Mouse (Mus musculus): ENCODE measurements at regions not wholly inside any gene's neighbourhood (a gene's known extent, or its start where the extent isn't known, plus 50 kb on each side); places are given as distances from the start of the nearest gene placed in this dataset.

GRCm38 (mm10) chr13:101598126-101598485, 169.9 kb downstream of the Pik3r1 start:
- 68% methylated on average over 7 of the region's 7 CpGs for WGBS
- Histone ChIP-seq H3K27ac (ENCODE audit: low read length) (no peak overlapping the region), H3K9ac (ENCODE audit: low read length) (no peak overlapping the region)

GRCm38 (mm10) chr13:101597243-101598125, 170.5 kb downstream of the Pik3r1 start:
- ATAC-seq (ENCODE audit: insufficient read depth, low FRiP score) = peak; percentile 56; the same call in 1 of the 2 replicates
- H3K4me2 ChIP-seq (ENCODE audit: low read depth, low read length) = peak overlapping the region; percentile 6; the same call in 1 of the 2 replicates
- H3K4me1 ChIP-seq (ENCODE audit: control insufficient read depth, insufficient read depth, low read length) = peaks cover 7% of the 10 kb centered on the region; the same call in 1 of the 2 replicates
- H3K27ac ChIP-seq (ENCODE audit: low read length) = no peak overlapping the region
- H3K27me3 ChIP-seq (ENCODE audit: control insufficient read depth, insufficient read depth, low read length) = no peaks in the 10 kb centered on the region
- 40% methylated on average over 14 of the region's 14 CpGs for WGBS
- no peaks in the 10 kb centered on the region for H3K9me3 ChIP-seq (replicated peaks; ENCODE audit: control insufficient read depth, low read length)
- no peak overlapping the region for H3K9ac ChIP-seq (ENCODE audit: low read length)
- H3K4me3 ChIP-seq (replicated peaks; ENCODE audit: low read length) = no peak overlapping the region
- H3K36me3 ChIP-seq (ENCODE audit: control insufficient read depth, insufficient read depth, low read length) = no peaks in the 10 kb centered on the region

More at GRCm38 (mm10) chr13:101598126-101598485, 169.9 kb downstream of the Pik3r1 start:
- no peaks in the 10 kb centered on the region for H3K27me3 ChIP-seq (ENCODE audit: control insufficient read depth, insufficient read depth, low read length)
- H3K4me3 ChIP-seq (replicated peaks; ENCODE audit: low read length) = no peak overlapping the region
- H3K9me3 ChIP-seq (replicated peaks; ENCODE audit: control insufficient read depth, low read length) = no peaks in the 10 kb centered on the region
- no peaks in the 10 kb centered on the region for H3K36me3 ChIP-seq (ENCODE audit: control insufficient read depth, insufficient read depth, low read length)
- H3K4me1 ChIP-seq (ENCODE audit: control insufficient read depth, insufficient read depth, low read length) = peaks cover 7% of the 10 kb centered on the region; the same call in 1 of the 2 replicates
- no peak overlapping the region for H3K4me2 ChIP-seq (ENCODE audit: low read depth, low read length)
- no peak for ATAC-seq (ENCODE audit: insufficient read depth, low FRiP score)

- ATAC-seq (ENCODE audit: insufficient read depth, low FRiP score) = no peak
- peaks cover 7% of the 10 kb centered on the region; the same call in 1 of the 2 replicates for H3K4me1 ChIP-seq (ENCODE audit: control insufficient read depth, insufficient read depth, low read length)
- 82% methylated on average over 11 of the region's 11 CpGs for whole genome bisulfite sequencing
Observed at GRCm38 (mm10) chr13:101594511-101595175, 173.4 kb downstream of the Pik3r1 start.

GRCm38 (mm10) chr13:101592355-101592754, 175.7 kb downstream of the Pik3r1 start:
- Histone ChIP-seq H3K9ac (ENCODE audit: low read length) (no peak overlapping the region), H3K4me1 (ENCODE audit: control insufficient read depth, insufficient read depth, low read length) (peaks cover 3% of the 10 kb centered on the region; the same call in 1 of the 2 replicates), H3K4me2 (ENCODE audit: low read depth, low read length) (no peak overlapping the region), H3K9me3 (replicated peaks; ENCODE audit: control insufficient read depth, low read length) (no peaks in the 10 kb centered on the region), H3K4me3 (replicated peaks; ENCODE audit: low read length) (no peak overlapping the region), H3K27ac (ENCODE audit: low read length) (no peak overlapping the region), H3K36me3 (ENCODE audit: control insufficient read depth, insufficient read depth, low read length) (no peaks in the 10 kb centered on the region), H3K27me3 (ENCODE audit: control insufficient read depth, insufficient read depth, low read length) (no peaks in the 10 kb centered on the region)
- 88% methylated on average over 1 of the region's 1 CpGs for WGBS
- ATAC-seq (ENCODE audit: insufficient read depth, low FRiP score) = no peak

More at GRCm38 (mm10) chr13:101594511-101595175, 173.4 kb downstream of the Pik3r1 start:
- H3K9ac ChIP-seq (ENCODE audit: low read length) = no peak overlapping the region
- no peaks in the 10 kb centered on the region for H3K9me3 ChIP-seq (replicated peaks; ENCODE audit: control insufficient read depth, low read length)
- H3K4me2 ChIP-seq (ENCODE audit: low read depth, low read length) = no peak overlapping the region
- H3K4me3 ChIP-seq (replicated peaks; ENCODE audit: low read length) = no peak overlapping the region
- H3K27ac ChIP-seq (ENCODE audit: low read length) = no peak overlapping the region
- no peaks in the 10 kb centered on the region for H3K36me3 ChIP-seq (ENCODE audit: control insufficient read depth, insufficient read depth, low read length)
- H3K27me3 ChIP-seq (ENCODE audit: control insufficient read depth, insufficient read depth, low read length) = no peaks in the 10 kb centered on the region

GRCm38 (mm10) chr13:101588905-101589304, 179.1 kb downstream of the Pik3r1 start:
- no peak for ATAC-seq (ENCODE audit: insufficient read depth, low FRiP score)
- Histone ChIP-seq H3K27me3 (ENCODE audit: control insufficient read depth, insufficient read depth, low read length) (no peaks in the 10 kb centered on the region), H3K9me3 (replicated peaks; ENCODE audit: control insufficient read depth, low read length) (no peaks in the 10 kb centered on the region), H3K4me2 (ENCODE audit: low read depth, low read length) (no peak overlapping the region), H3K36me3 (ENCODE audit: control insufficient read depth, insufficient read depth, low read length) (no peaks in the 10 kb centered on the region), H3K27ac (ENCODE audit: low read length) (no peak overlapping the region), H3K4me1 (ENCODE audit: control insufficient read depth, insufficient read depth, low read length) (no peaks in the 10 kb centered on the region), H3K9ac (ENCODE audit: low read length) (no peak overlapping the region), H3K4me3 (replicated peaks; ENCODE audit: low read length) (no peak overlapping the region)
- WGBS = 66% methylated on average over 8 of the region's 8 CpGs

GRCm38 (mm10) chr13:101586787-101587186, 181.2 kb downstream of the Pik3r1 start:
- Histone ChIP-seq H3K36me3 (ENCODE audit: control insufficient read depth, insufficient read depth, low read length) (no peaks in the 10 kb centered on the region), H3K27ac (ENCODE audit: low read length) (no peak overlapping the region), H3K9ac (ENCODE audit: low read length) (no peak overlapping the region), H3K9me3 (replicated peaks; ENCODE audit: control insufficient read depth, low read length) (no peaks in the 10 kb centered on the region), H3K4me2 (ENCODE audit: low read depth, low read length) (no peak overlapping the region), H3K27me3 (ENCODE audit: control insufficient read depth, insufficient read depth, low read length) (no peaks in the 10 kb centered on the region), H3K4me1 (ENCODE audit: control insufficient read depth, insufficient read depth, low read length) (no peaks in the 10 kb centered on the region), H3K4me3 (replicated peaks; ENCODE audit: low read length) (no peak overlapping the region)
- 75% methylated on average over 2 of the region's 2 CpGs for WGBS
- ATAC-seq (ENCODE audit: insufficient read depth, low FRiP score) = peak; percentile 47; the same call in 1 of the 2 replicates

GRCm38 (mm10) chr13:101576481-101576880, 191.5 kb downstream of the Pik3r1 start:
- Histone ChIP-seq H3K4me1 (ENCODE audit: control insufficient read depth, insufficient read depth, low read length) (no peaks in the 10 kb centered on the region), H3K4me2 (ENCODE audit: low read depth, low read length) (no peak overlapping the region), H3K4me3 (replicated peaks; ENCODE audit: low read length) (no peak overlapping the region), H3K27me3 (ENCODE audit: control insufficient read depth, insufficient read depth, low read length) (no peaks in the 10 kb centered on the region), H3K36me3 (ENCODE audit: control insufficient read depth, insufficient read depth, low read length) (no peaks in the 10 kb centered on the region), H3K27ac (ENCODE audit: low read length) (no peak overlapping the region), H3K9me3 (replicated peaks; ENCODE audit: control insufficient read depth, low read length) (no peaks in the 10 kb centered on the region), H3K9ac (ENCODE audit: low read length) (no peak overlapping the region)
- no peak for ATAC-seq (ENCODE audit: insufficient read depth, low FRiP score)
- WGBS = 92% methylated on average over 1 of the region's 1 CpGs

- H3K27ac ChIP-seq (ENCODE audit: low read length) = no peak overlapping the region
- ATAC-seq (ENCODE audit: insufficient read depth, low FRiP score) = peak; percentile 68; the same call in 1 of the 2 replicates
- H3K36me3 ChIP-seq (ENCODE audit: control insufficient read depth, insufficient read depth, low read length) = no peaks in the 10 kb centered on the region
Observed at GRCm38 (mm10) chr13:101572809-101573590, 195.0 kb downstream of the Pik3r1 start.

More at GRCm38 (mm10) chr13:101572809-101573590, 195.0 kb downstream of the Pik3r1 start:
- Histone ChIP-seq H3K9me3 (replicated peaks; ENCODE audit: control insufficient read depth, low read length) (no peaks in the 10 kb centered on the region), H3K4me1 (ENCODE audit: control insufficient read depth, insufficient read depth, low read length) (no peaks in the 10 kb centered on the region), H3K27me3 (ENCODE audit: control insufficient read depth, insufficient read depth, low read length) (no peaks in the 10 kb centered on the region), H3K9ac (ENCODE audit: low read length) (no peak overlapping the region), H3K4me3 (replicated peaks; ENCODE audit: low read length) (no peak overlapping the region), H3K4me2 (ENCODE audit: low read depth, low read length) (no peak overlapping the region)
- 57% methylated on average over 6 of the region's 6 CpGs for WGBS
